Mouse (Mus musculus) cortical plate, adult 2 months (tissue): ENCODE measurements around the gene Cct8.

Source experiments
- CTCF ChIP-seq: fragments of 200-500 bp; IDR thresholded peaks from 2 replicates; pipeline ENCODE4 v1.5.1; 2011; ENCODE audit warnings: mild to moderate bottlenecking, control low read depth, low read length; ENCODE audit not compliant: insufficient read depth; ENCODE audit errors: extremely low read depth
- POLR2A ChIP-seq: fragments of 200-500 bp; IDR thresholded peaks from 2 replicates; pipeline ENCODE4 v1.6.1; 2011; ENCODE audit warnings: mild to moderate bottlenecking, low read length, control low read depth; ENCODE audit not compliant: insufficient read depth; ENCODE audit errors: extremely low read depth

- TF ChIP-seq CTCF (no peak), POLR2A (no peak)
These were observed 60.1 kb downstream of the Cct8 start for GRCm38 (mm10) chr16:87435411-87436205.
